Mouse (Mus musculus) right cerebral cortex, adult 2 months (tissue): ENCODE results near the gene Efna5.
A peak's percentile ranks its signal among the peaks of the same experiment; 100 is the strongest.

Experiments
- DNase-seq, 2 experiments: peaks; one replicate each; pipeline ENCODE4 v3.0.0; 2021 to 2022; ENCODE audit warnings: low spot score in 2 of 2

The Efna5 gene

GRCm38 (mm10) chr17:62788783-62789182, 92.3 kb downstream of the Efna5 start:
- DNase-seq, result no peak

GRCm38 (mm10) chr17:62787855-62788254, 93.3 kb downstream of the Efna5 start:
- no peak for DNase-seq

DNA sequence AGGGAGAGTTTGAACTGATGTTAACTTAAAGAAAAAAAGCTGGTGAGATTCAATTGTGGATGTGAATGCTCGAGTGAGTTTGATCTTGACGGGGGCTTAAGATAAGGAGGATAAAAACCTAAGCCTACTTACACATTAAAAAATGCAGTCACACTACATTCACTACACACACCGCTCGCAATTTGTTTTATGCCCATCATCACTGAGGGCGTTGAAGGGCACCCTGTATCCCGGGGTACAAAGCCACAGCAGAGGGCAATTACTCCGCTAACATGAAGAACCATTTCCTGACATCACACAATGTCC, 94.6 kb downstream of the Efna5 start:
- DNase-seq, result no peak

DNA sequence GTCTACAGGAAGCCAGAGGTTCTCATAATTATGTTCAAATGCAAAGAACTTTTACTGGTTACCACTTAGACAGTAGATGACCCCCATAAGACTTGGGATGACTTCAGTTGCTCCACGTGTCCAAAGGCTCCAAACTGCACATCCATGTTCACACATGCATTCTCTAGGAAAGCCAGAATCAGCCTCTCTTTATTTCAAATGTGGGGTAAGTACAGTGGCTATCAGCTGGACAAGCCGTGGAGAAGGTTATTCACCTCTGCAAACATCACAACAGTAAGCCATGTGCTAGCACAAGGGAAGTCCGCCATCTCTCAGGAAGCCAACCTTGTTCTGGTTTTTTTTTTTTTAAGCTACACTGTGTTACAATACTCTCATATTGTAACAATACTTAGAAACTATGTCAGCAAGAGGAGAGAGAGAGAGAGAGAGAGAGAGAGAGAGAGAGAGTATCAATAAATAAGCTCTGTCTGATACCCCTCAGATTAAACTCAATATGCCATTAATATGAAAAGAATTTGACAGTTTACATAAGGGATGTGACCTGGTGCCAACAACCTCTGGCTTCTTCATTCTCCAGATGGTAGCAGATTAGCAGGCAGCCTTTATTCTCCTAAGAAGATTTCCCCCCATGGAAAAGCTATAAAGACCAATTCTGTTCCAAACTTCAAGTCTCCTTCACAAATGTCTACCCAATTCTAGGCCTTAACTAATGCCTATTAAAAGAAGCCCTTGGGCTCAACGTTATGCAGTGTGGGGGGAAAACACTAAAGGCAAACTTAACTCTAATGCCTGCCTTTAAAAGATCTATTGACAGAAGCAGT, 95.1 kb downstream of the Efna5 start:
- DNase-seq, result no peak

- DNase-seq, result no peak
These were observed 96.6 kb downstream of the Efna5 start for GRCm38 (mm10) chr17:62784274-62785171.

DNA sequence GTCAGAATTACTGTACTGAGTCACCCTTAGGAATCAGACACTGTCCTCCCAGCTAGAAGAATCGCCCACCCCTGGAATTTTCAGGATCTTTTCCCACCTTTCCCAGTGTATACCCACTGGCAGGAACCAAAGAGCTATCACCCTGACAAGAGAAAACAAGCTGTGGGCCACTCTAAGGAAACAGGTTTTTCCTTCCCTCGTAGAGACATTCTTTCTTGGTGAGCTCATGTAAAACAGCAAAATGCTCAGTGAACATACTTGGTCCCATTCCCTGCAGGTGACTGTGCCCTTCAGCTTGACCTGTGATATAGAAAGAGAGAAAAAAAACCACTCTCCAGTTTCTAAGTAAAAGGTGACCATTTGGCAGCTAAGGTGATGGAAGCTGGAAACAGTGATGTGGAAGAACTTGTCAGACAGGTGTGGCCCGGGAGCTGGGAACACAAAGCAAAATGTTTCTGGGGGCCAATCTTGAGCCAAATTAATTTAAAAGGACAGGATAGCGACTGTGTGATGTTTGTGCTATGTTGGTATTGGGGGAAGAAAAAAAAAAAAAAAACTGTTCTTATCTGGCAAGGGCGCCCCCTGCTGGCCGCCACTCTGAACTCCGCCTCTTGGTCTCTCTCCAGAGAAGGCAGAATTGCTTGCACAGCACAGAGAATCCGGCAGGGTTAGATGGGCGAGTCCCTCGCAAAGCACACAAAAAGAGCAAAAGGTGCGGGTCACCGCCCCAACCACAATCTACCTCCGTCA, 97.4 kb downstream of the Efna5 start:
- peak; percentile 75 to 79 for DNase-seq

GRCm38 (mm10) chr17:62782826-62783404, 98.2 kb downstream of the Efna5 start:
- DNase-seq, result no peak

GRCm38 (mm10) chr17:62781120-62781519, 100.0 kb downstream of the Efna5 start:
- DNase-seq, result no peak

DNA sequence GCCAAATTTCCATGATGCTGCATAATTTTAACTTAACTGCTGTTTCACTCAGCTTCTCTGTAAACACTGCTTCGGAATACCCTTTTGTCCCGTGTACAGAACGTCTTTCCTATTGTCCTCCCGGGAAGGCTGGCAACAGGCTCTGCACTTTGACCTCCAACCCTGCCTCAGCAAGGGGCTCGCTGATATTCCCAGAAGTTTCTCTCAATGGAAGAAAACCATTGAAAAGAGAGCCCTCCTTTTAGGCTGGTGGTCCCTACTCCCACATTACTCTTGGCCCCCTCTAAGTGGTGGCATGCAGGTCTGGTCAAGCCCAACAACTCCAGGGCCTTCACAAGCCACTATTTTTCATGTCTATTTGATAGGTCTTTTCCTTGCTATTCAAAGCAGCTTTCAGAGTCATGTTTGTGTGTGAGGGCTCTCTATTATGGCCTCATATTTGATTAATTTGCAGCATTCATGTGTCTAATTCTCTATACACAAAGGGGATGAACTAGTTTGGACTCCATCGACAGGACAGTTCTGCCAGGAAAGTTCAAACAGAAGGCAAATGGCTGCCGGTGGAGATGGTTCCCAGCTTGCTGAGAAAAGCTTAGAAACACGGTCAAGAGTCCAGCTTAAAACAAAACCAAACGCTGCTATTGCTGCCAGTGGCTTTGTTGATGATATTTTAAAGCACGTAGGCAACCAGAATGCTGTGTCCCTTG, 103.1 kb downstream of the Efna5 start:
- DNase-seq, result no peak

GRCm38 (mm10) chr17:62776710-62777109, 104.4 kb downstream of the Efna5 start:
- DNase-seq, result no peak

- DNase-seq, result no peak
These were observed 105.1 kb downstream of the Efna5 start for GRCm38 (mm10) chr17:62775976-62776375.

DNA sequence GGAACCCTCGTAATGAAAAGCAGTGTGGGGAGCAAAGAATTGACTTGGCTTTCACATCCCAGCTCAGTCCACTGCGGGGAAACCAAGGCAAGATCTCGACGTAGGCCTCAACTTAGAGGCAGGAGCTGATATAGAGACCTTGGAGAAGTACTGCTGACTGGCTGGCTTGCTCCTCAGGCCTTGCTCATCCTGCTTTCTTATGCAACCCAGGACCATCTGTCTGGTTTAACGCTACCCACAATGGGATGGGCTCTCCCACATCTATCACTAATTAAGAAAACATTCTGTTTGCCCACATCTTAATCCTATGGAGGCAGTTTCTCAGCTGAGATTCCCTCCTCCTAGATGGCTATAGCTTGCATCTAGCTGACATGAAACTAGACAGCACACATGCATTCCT, 105.7 kb downstream of the Efna5 start:
- DNase-seq, result peak in 1 of 2 experiments; percentile 18

- DNase-seq, result no peak
These were observed 106.4 kb downstream of the Efna5 start for GRCm38 (mm10) chr17:62774749-62775148.

DNA sequence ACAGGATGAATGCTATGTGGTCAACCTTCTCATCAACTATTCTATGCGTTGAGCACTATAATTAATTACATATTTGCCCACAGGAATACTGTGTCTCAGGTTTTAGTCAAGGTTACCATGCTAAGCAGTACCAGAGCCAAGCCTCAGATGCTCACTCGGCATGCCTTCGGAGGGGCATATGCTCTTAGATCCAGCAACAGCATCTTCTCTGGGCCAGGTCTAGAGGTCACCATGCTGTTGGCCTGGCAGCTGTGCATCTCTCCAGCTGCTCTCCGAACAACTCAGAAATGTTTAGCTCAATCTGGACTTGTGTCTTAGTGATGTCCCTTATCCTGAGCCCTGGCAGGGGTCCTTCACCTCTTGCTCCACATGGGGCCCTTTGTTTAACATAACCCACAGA, 114.4 kb downstream of the Efna5 start:
- DNase-seq, result no peak

DNA sequence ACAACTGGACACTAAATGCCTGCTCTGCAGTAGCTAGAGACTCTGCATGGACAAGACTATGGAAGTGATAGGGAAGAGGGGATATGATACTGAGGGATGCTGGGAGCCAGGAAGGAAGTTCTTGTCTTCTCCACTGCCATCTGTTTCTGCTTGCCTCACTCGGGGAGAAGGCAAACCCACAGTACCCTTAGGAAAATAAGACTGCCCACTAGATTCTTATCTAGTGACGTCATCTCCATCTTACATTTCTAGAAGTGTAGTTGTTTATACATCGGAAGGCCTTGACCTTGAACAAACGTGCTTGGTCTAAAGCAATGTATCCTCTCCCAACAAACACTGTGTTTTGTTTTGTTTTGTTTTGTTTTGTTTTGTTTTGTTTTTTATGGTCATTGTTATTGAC, 116.0 kb downstream of the Efna5 start:
- DNase-seq, result no peak

DNA sequence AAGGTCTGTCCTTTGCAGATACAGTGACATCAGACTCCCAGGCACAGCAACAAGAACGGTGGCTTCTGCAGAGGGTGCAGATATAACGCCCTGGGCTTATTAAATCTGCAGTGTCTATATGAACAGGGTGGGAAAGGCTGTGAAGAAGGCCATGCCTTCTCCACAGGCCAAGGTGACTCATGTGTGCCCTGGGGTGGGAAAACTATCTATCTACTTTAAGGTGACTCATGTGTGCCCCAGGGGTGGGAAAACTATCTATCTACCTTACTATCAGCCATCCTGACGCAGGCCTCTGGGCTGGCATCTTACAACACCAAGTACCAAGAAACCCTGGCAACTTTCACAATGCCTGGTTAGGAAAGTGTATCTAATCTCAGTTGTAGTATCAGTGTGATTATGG, 124.2 kb downstream of the Efna5 start:
- no peak for DNase-seq

- DNase-seq, result no peak
These were observed 125.5 kb downstream of the Efna5 start for GRCm38 (mm10) chr17:62755635-62756034.

DNA sequence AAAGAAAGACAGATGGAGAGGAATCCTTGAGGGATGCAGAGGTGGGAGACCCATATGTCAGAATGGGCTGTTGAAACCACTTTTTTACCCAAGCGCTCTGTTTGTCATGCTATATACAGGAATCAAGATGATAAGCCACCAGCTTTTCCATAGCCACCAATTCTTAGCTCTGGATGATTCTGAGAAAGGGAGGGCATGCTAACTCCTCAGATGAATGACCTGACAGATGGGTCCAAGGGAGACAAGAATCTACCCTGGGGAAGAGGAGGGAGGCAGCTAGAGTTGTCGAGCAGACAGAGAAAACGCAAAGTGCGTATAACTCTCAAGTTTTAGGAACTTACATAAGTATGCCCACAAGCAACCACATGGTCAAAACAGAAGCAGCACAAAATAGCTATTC, 126.5 kb downstream of the Efna5 start:
- DNase-seq, result peak in 1 of 2 experiments; percentile 42

DNA sequence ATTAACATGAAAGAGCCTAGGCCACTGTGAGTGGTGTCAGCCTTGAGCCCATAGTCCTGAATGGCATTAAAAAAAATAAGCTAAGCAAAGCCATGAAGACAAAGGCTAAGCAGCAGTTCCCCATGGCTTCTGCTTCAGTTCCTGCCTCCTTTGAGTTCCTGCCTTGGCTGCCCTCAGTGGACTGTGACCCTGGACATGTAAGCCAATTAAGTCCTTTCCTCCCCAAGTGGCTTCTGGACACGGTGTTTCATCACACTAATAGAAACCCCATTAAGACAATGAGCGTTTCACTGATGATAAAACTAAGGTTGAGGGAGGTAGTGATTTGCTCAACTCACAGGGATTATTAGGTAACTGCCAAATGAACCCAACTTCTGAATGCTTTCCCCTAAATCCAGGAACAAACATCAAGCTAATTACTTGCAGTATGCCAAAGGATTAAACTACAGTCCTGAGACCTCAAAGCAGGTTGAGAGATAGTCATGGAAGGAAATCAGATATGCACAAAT, 128.7 kb downstream of the Efna5 start:
- no peak for DNase-seq

DNA sequence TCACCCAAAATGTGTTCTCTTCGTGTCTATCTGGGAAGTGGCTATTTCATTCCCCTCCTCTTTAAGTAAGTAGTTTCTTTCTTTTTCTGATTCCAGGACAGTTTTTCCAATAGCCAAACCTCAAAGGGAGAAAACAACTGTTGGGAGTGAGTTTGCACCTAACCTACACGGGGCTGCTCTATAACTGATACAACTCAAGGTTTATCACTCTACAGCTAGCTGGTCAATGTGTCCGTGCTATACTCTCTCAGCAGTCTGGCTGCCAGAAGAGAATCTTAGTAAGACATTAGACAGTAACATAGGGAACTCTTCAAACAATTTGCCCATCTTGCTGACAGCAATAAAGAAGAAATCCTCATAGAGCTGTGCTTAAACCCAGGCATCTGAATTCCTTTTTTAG, 130.5 kb downstream of the Efna5 start:
- DNase-seq, result no peak
